Mouse (Mus musculus): ENCODE data around the gene Mitf.

GRCm38 (mm10) chr6:97924221-97924620 lies 117.4 kb downstream of the Mitf start:
- TF ChIP-seq EP300 (IDR thresholded peaks at IDR 0.05; ENCODE audit: low read depth) (no peak), CTCF (IDR thresholded peaks at IDR 0.05; ENCODE audit: low read depth) (no peak)
